Mouse (Mus musculus) layer of hippocampus, adult 11-12 months (tissue): ENCODE results near the gene Atp2b4.

ENCODE experiments used
- DNase-seq: peaks from one replicate; pipeline ENCODE4 v3.0.0; 2022; ENCODE audit warnings: low spot score

Gene Atp2b4

DNA sequence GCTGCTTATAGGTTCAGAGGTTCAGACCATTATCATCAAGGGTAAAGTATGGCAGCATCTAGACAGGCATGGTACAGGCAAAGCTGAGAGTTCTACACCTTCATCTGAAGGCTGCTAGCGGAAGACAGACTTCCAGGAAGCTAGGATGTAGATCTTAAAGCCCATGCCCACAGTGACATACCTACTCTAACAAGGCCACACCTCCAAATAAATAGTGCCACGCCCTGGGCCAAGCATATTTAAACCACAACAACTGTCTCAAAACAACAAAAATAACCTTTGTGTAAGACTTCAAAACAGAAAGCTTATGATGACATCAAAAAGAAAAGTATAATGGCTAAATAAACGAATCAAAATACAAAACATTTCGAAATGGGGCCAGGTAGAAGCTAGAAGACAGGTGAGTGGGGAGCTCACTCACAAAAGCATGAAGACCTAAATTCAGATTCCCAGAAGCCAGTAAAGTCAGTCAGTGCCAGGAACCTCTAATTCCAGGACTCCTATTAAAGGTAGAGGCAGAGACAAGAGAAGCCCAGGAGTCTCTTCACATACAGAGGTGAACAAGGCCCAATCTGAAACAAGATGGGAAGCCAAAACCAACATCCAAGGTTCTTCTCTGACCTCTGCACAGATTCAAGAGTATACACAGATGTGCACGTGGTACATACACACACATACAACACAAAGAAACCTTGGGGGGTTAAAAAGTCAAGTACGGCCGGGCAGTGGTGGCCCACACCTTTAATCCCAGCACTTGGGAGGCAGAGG is 150.4 kb downstream of the Atp2b4 start:
- DNase-seq = no peak
